Mouse (Mus musculus) erythroblast, adult 5-6 weeks (primary cell): Measurements from ENCODE around the gene H2-DMb1. TPM values are rescaled to one million over a fixed set of nuclear protein-coding genes. Genes with fewer than 3 reads are reported as not detected.

ENCODE experiments used
- ATAC-seq: replicated peaks from 2 replicates; pipeline ENCODE4 v1.8.0; 2016; ENCODE audit warnings: moderate number of reproducible peaks, mild to moderate bottlenecking, moderate TSS enrichment, inconsistent platforms; ENCODE audit not compliant: poor library complexity, low FRiP score, severe bottlenecking
- total RNA-seq, 2 experiments: library from RNA; stranded (forward) in 1 of 2; stranded (reverse) in 1 of 2; fragments of 150-400 nt in 1 of 2; fragments of 200-764, 138-1000 nt in 1 of 2; gene quantifications; 2 replicates each; pipeline versions ENCODE4 v1.2.3 to v1.2.4; 2015 to 2017; ENCODE audit warnings: low replicate concordance in 2 of 2

H2-DMb1 gene
- total RNA-seq (2015; ENCODE audit: low replicate concordance) (6.1 and 9.6 TPM in 2 replicates), total RNA-seq (2017; ENCODE audit: low replicate concordance) (7.1 and 15.8 TPM in 2 replicates)

DNA sequence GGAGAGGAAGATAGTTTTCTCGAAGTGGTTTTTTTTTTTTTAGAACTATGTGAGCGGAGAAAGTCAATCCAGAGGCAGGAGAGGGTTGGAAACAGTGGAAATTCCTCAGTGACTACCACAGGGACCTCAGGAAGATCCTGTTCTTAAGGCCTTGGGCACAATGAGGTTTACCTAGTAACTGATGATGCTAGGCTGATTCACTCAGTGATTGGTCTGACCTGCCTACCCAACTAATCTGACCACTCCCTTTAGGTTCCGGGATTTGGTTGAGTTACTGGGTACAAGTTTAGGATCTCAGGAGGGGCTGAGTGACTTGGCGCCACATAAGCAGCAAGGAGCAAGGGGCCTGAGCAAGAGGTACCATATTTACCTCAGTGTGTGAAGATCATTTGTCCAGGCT, at the start of gene H2-DMb1:
H2-DMb1 (plus strand) TSS at position 150 of the 400 bp plus-strand sequence.
- ATAC-seq = no peak

DNA sequence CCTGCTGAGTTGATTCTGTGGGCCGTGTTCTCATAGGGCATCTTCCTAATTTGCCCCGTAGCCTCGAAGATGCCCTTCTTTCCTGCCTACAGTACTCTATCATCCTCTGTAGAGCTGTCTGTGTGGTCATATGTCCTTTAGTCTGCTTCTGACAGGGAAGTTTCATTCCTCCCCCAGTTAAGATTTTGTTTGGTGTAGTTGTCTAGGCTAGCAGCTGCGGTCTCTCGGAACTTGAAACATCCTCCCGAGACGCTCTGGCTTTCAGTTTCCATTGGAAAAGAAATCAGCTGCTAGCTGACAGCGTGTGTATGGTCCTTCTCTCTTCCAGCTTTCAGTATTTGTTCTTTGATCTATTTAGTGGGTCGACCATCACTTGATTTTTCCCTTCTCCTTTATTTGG, 48.1 kb upstream of the H2-DMb1 start:
- no peak for ATAC-seq

DNA sequence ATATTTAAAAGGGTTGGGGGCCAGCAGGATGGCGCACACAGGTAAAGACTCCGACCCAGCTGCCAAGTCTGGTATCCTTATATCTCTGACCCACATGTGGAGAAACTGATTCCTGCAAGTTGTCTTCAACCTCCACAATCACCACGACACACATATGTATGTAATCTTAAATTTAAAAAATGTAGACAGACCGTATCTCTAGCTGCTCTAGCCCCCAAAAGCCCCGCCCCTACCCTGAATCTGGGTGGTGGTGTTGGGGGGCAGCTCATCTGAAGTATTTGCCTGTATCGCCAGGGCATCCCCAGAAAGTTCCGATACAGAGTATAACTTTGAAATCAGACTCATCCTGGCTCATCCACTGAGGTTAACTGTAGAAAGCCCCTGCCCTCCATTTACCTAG, 46.3 kb upstream of the H2-DMb1 start:
- no peak for ATAC-seq

DNA sequence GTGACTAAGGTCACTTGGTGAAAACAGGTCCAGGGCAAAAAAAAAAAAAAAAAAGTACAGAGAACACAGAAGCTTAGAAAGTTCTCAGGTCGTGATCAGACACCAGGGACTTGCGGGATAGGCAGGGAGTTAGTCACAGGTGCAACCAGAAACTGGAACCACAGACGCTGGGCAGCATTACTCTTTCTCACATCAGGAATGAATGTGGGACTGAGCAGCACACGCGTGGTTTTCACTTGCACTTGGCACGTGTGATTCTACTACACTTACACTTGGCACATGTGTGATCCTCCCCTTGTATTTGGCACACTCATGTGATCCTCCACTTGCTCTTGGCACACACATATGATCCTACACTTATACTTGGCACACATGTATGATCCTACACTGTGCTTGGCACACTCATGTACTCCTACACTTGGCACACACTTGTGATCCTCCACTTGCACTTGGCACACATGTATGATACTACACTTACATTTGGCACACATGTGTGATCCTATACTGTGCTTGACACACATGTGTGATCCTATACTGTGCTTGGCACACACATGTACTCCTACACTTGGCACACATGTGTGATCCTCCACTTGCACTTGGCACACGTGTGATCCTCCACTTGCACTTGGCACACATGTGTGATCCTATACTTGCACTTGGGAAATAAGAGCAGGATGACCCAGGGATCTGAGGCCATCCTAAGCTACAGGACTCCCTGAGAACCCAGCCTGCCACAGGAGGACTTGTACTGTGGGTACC, 45.6 kb upstream of the H2-DMb1 start:
- no peak for ATAC-seq

DNA sequence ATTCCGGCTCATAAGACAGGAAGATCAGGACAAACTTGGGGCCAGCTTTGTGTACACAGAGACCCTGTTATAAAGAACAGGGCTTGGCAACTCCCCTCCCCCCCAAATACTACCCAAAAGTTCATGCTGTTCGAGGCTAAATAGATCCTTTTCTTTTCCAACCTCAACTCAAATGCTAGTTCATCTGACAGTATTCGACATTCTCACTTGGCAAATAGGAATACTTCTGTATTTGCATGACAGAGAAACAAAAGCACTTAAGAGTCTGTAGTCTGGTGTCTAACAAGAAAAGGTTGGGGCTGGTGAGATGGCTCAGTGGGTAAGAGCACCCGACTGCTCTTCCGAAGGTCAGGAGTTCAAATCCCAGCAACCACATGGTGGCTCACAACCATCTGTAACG, 44.4 kb upstream of the H2-DMb1 start:
- no peak for ATAC-seq

DNA sequence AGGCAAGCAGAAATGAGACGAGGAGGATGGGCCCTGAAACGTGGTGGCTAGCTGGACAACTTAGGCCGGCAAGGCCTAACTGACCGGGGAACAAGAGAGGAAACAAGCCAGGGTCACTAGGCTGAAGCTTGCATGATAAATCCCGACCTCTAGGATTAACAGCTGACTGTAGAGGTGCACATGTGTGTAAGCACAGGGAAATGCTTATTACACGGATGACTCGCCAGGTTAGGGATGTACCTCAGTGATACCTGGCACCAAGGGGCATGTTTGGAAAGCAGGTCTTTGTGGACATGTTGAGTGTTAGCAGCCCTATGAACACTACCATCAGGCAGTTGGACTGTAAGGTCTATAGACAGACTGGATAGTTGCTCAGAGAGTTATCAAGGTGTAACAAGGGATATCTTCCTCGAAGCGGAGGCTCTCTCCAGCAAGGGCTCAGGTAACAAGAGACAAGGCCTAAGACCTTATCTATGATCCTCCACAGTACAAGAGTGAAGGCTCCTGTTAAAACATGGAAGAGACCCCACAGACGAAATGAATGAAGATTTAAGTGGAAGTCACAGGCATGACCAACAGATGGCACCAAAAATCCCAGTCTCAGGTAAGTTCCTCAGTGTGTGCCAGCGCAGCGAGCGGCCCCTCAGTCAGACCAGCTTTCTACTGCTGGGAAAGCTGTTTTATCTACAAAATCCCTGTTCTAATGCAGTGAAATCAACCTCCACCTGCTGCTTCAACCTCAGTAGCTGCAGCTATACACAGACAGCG, 43.6 kb upstream of the H2-DMb1 start:
- peak; percentile 30; the same call in 1 of the 2 replicates for ATAC-seq

DNA sequence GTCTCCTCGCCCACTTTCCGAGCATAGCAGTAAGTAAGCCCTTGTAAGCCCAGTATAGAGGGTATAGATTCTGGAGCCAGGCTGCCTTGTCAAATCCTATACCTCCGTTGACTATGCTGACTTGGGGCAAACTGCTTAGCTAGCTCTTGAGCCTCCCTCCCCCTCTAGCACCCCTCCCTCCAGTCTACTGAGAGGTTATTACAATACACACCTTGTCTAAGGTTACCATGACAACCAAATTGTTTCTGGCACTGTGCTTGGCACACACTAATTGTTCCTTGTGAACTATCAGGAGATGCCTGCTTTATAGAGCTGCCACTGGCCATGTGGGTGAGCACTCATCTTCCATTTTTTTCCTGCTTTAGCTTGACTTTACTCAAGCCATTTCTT, 43.1 kb upstream of the H2-DMb1 start:
- ATAC-seq = no peak

DNA sequence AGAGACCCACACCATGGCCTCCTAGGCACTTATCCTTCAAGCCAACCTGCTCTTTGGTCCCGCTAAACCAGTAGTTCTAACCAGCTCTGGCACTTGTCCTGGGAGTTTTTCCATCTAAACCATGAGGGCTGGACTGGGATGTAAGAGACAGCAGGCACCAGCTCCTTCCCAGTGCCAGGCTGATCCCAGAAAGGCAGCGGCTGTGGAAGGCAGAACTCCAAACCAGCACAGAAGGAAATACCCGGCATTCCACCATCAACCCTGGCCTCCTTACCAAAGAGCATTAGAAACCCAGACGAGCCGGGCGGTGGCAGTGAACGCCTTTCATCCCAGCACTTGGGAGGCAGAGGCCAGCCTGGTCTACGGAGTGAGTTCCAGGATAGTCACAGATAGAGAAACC, 42.6 kb upstream of the H2-DMb1 start:
- ATAC-seq = no peak

DNA sequence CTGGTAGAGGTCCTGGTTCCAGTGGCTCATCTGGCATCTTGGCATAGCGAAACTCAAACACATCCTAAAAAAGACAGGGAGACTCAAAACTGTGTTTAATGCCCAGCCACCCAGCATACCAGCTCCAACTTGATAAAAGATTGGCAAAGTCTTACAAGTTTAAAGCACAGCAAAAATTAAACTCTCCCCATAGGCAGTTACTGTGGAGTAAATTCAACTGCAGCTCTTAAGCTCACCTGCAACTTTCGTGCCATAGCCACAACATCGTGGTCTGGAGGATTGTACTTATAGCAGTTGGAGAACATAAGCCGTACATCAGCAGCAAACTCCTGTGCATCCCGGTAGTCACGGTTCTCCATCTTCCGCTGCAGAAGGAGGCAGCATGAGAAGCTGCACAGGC, 38.8 kb upstream of the H2-DMb1 start:
- no peak for ATAC-seq

DNA sequence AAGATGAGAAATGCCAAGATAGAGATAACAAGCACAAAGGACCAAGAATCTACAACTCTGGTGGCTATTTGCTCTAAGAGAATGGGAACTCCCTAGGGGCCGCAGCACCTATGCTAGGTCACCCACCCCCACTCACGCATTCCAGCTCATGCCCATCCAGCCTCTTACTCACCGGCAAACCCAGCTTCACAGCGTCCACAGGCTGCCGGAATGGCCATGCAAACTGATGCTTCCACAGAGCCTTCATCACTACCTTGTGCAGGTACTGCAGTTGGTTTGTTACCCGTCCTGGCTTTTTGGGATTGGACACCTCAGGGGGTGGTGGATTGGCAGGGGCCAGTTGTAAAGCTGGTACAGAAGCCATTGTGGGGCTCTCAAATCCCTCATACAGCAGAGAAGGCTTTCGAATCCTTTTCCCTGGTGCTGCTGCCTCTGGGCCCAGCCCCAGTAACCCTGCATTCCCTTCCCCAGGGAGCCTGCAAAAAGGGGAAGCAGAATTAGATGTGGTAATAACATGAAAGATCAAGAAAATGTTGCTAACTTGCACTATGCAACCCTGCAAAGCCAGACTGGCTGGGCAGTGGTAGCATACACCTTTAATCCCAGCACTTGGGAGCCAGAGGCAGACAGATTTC, 36.0 kb upstream of the H2-DMb1 start:
- no peak for ATAC-seq

DNA sequence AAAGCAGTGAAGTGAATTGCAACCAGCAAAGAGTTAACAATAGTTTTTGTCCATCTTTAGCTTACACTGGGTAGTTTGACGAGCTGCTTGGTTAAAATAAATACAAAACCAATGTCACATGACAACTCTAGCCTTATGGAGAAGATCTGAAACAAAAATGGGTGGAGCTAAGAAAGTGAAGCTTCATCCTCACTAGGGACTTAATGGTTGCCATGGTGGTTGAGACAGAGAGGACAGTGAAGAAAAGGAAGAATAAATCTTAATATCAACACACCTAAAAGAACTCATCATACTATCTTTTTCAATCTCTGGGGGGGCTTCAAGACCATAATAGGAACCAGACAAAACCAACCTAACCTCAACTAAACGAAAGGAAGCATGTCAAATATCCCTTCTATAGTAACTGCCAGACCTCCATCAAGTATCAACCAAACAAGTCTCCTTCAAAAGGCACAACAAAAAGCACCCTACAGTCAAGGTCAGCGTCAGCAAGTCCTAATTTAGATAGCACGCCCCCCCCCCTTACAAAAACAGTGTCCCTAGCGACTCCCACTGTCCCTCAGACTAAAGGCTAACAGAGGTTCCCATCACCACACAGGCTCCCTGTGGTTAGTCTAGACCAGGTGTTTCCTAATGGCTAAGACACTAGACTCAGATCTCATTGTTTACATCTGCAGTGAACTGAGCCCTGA, 35.3 kb upstream of the H2-DMb1 start:
- ATAC-seq = 0 out of 2 replicates have a peak, but pooled peaks have one; percentile 38

DNA sequence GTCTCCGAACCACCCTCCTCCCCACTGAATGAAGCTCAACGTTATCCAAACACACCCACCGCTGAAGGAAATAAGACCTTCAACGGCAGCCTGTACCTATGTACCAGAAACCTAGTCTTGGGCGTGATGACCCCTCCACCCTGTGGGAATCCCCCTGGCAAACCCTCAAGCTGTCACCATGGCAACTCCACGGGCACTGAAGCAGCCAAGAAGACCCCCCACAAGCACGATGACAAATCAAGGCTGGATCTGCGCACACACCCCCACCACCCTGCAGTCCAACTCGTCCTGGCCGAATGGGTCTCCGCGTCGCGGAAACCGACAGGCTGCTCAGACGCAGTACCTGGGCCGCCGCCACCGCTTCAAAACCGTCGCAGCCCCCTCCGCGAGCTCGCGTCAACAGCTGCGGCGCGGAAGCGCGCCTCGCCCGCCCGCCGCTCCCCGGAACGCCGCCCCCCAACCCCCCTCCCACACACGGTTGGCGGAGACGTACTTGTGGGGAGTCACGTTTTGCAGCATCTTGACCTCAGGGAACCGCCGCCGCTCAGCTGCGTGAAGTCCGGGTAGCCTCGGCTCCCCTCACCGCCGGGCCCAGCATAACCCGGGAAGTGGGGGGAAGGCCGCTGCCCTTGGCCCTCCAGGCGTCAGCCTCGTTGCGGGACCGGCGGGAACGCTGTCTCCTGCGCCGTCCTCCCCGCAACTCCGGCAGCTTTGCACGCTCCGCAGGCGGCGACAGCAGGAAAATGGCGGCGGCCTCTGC, 34.6 kb upstream of the H2-DMb1 start:
- ATAC-seq = no peak

DNA sequence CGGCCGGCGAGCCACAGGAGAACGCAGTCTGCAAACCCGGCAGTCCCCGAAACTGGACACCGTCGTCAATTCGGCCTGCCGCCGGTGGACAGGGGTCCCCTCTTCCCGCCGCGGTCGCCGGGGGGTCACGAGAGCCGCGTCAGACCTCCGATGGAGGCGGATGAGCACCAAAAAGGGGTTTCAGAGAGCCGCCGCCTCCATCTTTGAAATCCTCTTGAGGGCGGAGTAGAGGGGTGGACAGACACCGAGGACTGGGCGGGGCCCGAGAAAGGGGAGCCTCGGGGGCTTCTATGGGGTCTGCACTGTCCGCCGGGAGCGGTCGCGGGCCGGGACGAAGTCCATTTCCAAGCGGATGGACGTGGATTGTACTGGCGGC, 34.0 kb upstream of the H2-DMb1 start:
- ATAC-seq = peak; percentile 25

DNA sequence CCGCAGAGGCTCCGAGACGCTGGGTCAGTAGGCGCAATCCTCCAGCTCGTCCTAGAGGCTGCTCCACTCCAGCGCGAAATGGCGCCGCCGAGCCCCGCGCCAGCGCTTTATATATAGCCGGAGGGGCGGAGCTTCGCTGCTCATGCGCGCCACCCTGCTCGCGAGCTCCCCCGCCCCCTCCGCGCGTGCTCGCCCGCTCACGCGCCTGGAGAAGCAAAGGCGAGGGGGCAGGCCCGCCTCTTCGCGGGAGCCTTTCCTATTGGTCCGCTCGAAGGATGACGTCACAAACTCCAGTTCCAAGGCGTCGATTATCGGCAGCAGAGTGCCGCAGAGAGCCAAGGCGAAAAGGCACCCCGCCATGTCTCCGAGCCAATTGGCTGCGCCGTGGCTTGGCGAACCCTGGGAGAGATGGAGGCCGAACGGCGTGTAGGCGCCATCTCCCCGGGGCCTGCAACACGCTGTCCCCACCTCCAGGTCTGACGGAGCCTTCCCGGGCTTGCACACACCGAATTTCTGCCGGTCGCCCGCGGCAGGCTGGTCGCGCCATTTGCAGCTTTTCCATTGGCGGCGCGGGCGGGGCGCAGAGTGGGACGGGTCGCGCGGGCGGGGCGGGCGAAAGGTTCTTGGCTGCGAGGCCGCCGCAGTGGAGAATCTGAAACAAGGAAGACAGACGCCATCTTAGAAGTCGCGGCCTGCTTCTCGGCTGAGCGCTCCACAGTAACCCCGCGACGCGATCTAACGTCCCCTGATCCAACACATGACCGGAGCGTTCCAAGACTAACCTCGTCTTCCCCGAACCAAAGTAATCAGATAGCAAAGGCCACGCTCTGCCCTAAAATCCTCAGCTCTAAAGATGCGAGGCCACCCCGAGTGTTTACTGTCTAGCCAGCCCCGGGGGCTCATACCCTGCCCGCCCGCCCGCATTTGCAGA, 33.4 kb upstream of the H2-DMb1 start, which contains the start of gene H2-DMa:
H2-DMa (plus strand) TSS at position 293 of the 931 bp plus-strand sequence.
- ATAC-seq = peak; percentile 69

DNA sequence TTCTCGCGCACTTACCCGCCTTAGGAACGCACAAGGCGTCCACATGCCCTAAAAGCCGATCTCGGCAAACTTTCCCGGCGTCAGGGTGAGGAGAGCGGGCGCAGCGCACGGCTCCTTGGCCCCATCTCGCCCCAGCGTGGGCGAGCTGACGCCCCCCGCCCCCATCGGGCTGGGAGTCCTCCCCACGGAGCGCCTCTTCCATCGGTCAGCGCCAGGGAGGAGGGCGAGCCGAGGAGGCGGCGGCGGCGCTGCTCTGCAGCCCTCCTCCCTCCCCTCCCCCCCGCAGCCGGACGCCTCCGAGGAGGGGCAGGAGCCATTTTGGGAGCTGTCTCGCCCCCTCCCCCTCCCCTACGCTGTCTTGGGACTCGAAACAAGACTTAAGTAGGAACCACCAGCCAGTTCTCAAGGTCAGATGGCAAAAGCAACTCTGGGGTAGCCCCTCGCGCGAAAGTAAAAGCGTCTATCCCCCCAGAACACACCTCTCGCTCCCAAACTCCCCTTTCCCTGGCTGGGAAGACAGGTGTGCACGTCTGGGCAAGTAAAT, 32.6 kb upstream of the H2-DMb1 start:
- no peak for ATAC-seq

DNA sequence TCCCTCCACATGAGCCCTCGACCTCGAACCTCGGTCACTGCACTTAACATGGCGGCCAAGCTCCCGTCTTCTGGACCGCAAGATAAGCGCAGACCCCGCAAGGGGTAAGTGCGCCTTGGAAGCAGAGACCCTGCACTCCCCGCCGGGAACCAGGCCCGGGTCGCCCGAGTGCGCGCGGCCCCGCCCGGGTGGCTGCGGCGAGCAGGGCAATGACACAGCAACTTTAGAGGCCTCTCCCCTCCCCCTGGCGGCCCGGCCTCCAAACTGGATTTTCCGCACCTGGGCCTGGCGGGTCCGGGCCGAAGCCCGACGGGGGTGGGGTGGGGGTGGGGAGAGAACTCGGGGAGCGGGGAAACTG, 32.1 kb upstream of the H2-DMb1 start:
- ATAC-seq = peak; percentile 50

DNA sequence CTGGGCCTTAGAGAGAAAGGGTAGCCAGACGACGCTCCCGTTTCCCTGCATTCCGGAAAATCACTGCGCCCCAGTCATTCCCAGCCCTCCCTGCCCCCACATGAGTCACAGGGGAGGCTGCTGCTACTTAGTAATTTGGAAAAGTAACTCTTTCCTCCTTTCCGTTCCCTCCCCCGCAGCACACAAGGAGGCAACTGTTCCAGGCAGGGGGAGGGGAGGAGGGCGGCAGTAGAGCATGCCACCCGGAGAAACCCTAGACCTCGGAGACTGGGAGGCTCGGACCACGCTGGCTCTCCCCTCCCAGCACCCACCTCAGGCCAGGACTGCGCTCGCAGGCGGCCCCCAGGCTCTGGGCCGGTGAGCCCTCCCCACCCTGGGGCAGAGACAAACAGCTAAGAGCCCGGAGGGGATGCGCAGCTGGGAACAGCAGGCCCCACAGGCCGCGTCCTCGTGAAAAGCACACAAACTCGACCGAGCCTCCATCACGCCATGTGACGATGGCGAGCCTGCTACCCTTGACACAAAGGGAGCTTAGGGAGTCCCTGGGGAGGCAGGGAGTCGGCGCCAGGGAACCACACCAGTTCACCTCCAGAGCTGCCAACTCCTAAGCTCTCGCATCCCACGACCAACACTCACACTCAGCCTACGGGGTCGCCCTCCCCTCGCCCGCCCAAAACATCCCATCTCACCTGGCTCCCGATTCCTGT, 31.5 kb upstream of the H2-DMb1 start:
- no peak for ATAC-seq

DNA sequence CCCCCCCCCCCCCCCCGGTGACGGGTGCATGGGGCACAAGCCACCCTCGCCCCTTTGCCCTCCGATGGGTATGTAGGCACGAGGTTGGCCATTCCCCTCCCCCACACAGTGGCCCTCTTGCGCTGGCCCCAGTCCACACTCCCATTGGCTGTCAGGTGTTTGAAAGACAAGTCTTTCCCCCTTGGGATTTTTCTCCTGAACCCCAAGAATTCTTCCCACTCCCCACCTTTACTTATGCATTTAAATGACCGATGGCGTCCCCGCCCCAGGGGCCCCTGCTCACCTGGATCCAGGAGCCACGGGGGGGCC, 31.0 kb upstream of the H2-DMb1 start:
- ATAC-seq = no peak
